Mouse (Mus musculus) G1E-ER4 (cell line): Measurements from ENCODE around the gene Asb15. TPM values are rescaled to one million over a fixed set of nuclear protein-coding genes. Genes with fewer than 3 reads are reported as not detected.

Experiments
- GATA1 ChIP-seq: IDR thresholded peaks from one replicate; pipeline ENCODE4 v1.8.0; 2012; ENCODE audit warnings: low read length, inconsistent platforms
- polyA plus RNA-seq: library from polyadenylated mRNA; stranded (reverse); fragments of >175 nt; gene quantifications from 2 replicates; pipeline ENCODE4 v1.2.3, GENCODE M21; 2012

Gene Asb15
- not detected in 2 replicates for polyA plus RNA-seq

GRCm38 (mm10) chr6:24528064-24528243 is at the start of gene Asb15:
Gene Asb15, plus strand, starts transcription at chr6:24528144.
- no peak for TF ChIP-seq GATA1

DNA sequence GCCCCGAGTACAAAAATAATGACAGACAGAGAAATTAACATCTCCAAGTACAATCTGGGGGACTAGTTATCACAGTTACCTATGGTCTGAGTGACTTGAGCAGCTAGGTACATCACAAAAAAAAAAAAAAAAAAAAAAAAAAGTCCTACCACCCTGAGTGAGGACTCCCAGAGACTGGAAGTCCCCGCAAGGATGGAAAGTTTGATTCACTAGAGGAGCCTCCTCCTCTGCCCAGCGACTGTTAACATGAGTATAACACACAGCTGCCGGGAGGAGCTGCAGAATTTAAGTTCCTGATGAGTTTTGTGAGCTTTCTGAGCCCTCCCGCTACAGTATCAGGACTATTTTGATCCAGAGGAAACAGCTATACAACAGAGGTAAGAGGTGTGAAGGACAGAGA is 41.4 kb upstream of the Asb15 start:
- no peak for TF ChIP-seq GATA1

DNA sequence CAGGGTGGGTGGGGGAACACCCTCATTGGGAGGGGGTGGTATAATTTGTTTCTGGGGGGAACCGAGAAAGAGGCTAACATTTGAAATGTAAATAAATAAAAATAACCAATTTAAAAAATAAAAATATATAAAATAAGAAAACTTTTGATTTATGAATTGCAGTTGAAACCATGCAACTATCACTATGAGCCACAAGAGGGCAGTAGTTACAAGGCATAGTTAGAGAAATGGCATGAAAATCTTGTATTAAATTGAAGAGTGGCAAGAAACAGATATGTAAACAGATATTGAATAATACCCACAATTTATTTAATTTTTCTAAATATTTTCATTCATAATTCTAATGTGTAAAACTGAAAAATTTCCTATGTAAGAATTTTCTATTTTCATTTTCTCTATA is 37.6 kb upstream of the Asb15 start:
- TF ChIP-seq GATA1: no peak

DNA sequence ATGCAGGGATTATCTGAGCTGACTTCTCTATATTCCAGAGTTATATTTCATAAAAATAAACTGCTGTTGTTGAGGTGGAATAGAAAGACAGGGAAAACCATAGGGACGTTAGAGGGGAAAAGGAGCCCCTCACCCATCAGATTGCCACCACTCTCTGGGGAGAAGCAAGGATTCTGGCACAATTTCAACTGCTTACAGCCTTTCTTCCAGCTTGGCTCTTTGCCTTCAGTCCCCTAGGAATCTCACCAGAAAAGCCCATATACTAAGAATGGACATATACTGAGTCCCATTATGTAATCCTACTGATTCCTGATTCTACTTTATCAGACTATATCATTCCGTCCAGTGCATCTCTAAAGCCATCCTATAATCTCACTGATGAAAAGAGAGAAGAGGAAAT is 23.8 kb upstream of the Asb15 start:
- TF ChIP-seq GATA1: no peak

GRCm38 (mm10) chr6:24514552-24515284 is 13.2 kb upstream of the Asb15 start, which contains the start of gene Iqub:
Gene Iqub, minus strand, starts transcription at chr6:24515067.
- no peak for TF ChIP-seq GATA1

- TF ChIP-seq GATA1: no peak
These were observed 11.7 kb upstream of the Asb15 start for GRCm38 (mm10) chr6:24516197-24516596.

DNA sequence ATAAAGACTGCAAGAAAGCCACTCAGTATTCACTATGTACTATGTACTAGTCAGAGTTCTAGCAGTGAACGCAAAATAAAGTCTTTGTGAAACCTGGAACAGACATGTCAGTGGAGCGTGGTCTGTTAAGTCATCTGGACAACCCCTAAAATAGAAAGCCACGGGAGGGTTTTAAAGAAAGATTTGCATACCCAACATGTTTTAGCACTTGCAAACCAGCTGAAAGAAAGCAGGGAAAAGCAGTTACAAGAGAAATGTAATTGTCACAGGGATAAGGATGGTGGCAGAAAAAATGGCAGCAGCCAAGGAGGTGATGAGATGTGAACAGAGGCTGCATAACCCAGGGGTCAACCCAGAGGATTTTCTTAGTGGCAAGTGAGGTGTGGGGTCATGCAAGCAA is 2.2 kb upstream of the Asb15 start:
- no peak for TF ChIP-seq GATA1

GRCm38 (mm10) chr6:24527155-24528063 is 535 bp upstream of the Asb15 start, which contains the start of gene Ndufa5:
Gene Ndufa5, minus strand, starts transcription at chr6:24528013.
- no peak for TF ChIP-seq GATA1

GRCm38 (mm10) chr6:24530166-24530565 is 2.2 kb downstream of the Asb15 start:
- TF ChIP-seq GATA1: no peak

DNA sequence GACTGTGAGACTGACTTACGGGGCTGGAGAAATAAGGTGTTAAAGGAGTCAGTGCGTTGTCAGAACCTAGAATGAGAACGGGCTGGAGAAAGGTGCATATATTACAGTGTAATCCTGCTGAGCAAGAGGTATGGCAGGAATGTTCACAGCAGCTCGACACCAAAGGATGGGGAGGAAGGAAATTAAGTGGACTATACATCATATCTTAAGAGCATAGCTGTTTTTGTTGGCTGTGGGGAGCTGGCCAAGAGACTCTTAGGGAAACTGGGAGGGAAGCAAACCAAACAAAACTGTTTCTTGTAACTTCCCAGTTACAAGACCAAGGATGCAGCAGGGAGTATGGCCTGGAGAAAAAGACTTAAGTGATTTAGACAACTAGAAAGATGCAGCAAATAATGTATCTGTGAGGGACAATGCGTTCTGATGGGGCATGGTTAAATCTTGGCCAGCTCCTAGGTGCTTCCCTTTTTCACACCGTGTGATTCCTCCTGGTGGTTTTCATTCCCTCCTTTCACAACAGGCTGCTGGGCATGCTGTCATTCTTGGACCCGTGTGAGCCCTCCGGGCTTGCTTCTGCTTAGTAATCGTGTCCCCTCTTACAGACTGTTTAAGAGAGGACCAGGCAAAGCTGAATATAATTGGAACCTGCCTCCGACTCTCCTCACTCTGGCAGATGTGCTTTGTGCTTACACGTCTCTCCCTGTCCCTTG is 2.9 kb downstream of the Asb15 start:
- TF ChIP-seq GATA1: no peak

DNA sequence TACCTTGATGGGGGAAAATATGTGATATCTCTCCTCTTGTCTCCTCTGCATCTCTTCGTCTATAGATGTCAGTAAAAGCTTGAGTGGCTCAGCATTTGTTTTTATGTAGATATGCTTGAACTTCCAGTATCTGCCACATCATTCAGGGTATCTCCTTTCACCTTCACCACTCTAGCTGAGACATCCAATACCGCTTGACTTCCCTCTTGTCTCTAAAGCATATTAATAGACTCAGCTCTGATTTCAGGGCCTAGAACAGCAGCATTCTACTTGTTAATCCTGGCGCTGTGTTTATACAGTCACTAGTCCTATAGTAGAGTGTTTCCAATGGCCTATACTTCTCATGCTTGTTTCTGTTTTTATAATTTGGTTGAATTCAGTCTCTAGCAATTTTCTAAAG is 4.9 kb downstream of the Asb15 start:
- TF ChIP-seq GATA1: no peak

- no peak for TF ChIP-seq GATA1
These were observed 10.5 kb downstream of the Asb15 start for GRCm38 (mm10) chr6:24538435-24538834.

GRCm38 (mm10) chr6:24540106-24540505 is 12.2 kb downstream of the Asb15 start:
- TF ChIP-seq GATA1: no peak

DNA sequence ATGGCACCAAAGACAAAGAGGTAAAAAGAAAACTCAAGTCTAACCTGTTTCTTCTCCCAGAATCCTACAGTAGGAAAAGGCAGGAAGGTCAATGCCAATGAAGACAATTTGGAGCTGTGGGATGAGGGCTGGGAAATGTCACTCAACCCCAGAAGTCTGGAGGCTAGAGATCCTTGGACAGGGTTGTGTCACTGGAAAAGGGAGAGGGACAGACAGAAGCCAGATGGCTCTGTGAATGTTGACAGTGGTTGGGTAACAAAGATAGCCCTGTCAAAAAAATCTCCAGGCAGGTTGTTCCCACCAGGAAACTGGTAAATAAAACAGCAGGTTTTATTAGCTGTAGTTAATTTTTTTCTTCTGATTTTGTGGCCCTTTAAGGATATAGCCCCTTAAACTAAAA is 14.4 kb downstream of the Asb15 start:
- TF ChIP-seq GATA1: no peak

DNA sequence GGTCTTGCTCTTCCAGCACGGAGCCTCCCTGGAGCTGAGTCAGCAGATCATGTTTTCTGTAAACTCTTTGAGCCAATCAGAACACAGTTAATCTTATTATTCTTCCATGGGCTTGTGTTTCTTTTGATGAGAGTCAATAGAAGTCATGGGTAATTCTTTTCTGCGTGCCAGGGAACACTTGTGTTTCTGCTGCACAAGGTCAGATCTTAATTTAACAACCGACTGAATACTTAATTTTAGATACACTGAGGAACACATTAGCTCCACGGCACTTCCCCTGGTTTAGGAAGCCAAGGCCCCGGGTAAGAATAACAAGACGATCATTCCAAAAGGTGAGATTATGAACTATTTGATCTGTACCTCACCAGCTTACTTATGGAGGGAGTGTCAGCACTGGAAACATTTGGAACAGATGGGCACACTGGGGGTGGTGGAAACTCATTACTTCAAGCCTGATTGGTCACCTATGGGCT is 15.2 kb downstream of the Asb15 start:
- TF ChIP-seq GATA1: no peak
